Mouse (Mus musculus) kidney, adult 2 months (tissue): ENCODE data around the gene Agps. TPM values are rescaled to one million over a fixed set of nuclear protein-coding genes. Genes with fewer than 3 reads are reported as not detected.
A peak's percentile ranks its signal among the peaks of the same experiment; 100 is the strongest.

ENCODE experiments used
- DNase-seq: peaks from one replicate; pipeline ENCODE4 v3.0.0; 2021
- H3K27ac ChIP-seq: fragments of 200-500 bp; 2 replicates; pipeline ENCODE4 v1.5.1; 2012; ENCODE audit warnings: low read depth, low read length, control low read depth, inconsistent platforms; ENCODE audit not compliant: insufficient read depth
- H3K27me3 ChIP-seq: fragments of 200-500 bp; replicated peaks from 2 replicates; pipeline ENCODE4 v1.6.1; 2012; ENCODE audit warnings: mild to moderate bottlenecking, moderate library complexity, low read length, inconsistent platforms; ENCODE audit not compliant: control insufficient read depth, insufficient read depth
- H3K36me3 ChIP-seq: fragments of 200-500 bp; 2 replicates; pipeline ENCODE4 v1.6.1; 2012; ENCODE audit warnings: mild to moderate bottlenecking, moderate library complexity, low read length, inconsistent platforms; ENCODE audit not compliant: control insufficient read depth, insufficient read depth
- H3K4me1 ChIP-seq: fragments of 200-500 bp; 2 replicates; pipeline ENCODE4 v1.6.1; 2011; ENCODE audit warnings: low read length; ENCODE audit not compliant: control insufficient read depth, insufficient read depth
- H3K4me3 ChIP-seq: fragments of 200-500 bp; 2 replicates; pipeline ENCODE4 v1.5.1; 2011; ENCODE audit warnings: mild to moderate bottlenecking, low read depth, low read length, control low read depth; ENCODE audit not compliant: insufficient read depth
- CTCF ChIP-seq: fragments of 200-500 bp; conservative IDR thresholded peaks from 2 replicates; pipeline ENCODE4 v1.5.1; 2011; ENCODE audit warnings: low read depth, mild to moderate bottlenecking, control low read depth, low read length, moderate library complexity, mixed read lengths; ENCODE audit not compliant: insufficient read depth, insufficient read length
- POLR2A ChIP-seq: fragments of 200-500 bp; IDR thresholded peaks from one replicate; pipeline ENCODE4 v1.6.1; 2011; ENCODE audit warnings: low read depth, low read length, control low read depth
- whole genome bisulfite sequencing: fragments of 180-500 bp; shearing (Covaris S2); methylation state at CpG from one replicate; pipeline ENCODE4 v1.1.7; 2018; 5-methylcytosine and 5-hydroxymethylcytosine counted together
- polyA plus RNA-seq: library from polyadenylated mRNA; depleted of rRNA; stranded (reverse); fragments of >200 nt; gene quantifications from 2 replicates; pipeline ENCODE4 v1.2.3, GENCODE M21; 2012

Gene Agps
- polyA plus RNA-seq, 1 experiment, result 14.8 TPM

GRCm38 (mm10) chr2:75950685-75951084 lies 118.7 kb downstream of the Agps start:
- no peak overlapping the region for H3K27ac ChIP-seq
- H3K36me3 ChIP-seq, result no peaks in the 10 kb centered on the region
- DNase-seq, result no peak
- H3K4me1 ChIP-seq, result no peaks in the 10 kb centered on the region
- H3K4me3 ChIP-seq, result no peak overlapping the region
- H3K27me3 ChIP-seq, result no peaks in the 10 kb centered on the region
- no peak for TF ChIP-seq POLR2A
- TF ChIP-seq CTCF, result no peak
- WGBS, result 77% methylated on average over 8 of the region's 8 CpGs

GRCm38 (mm10) chr2:75953320-75953719 lies 121.3 kb downstream of the Agps start:
- Histone ChIP-seq H3K36me3 (no peaks in the 10 kb centered on the region), H3K4me1 (no peaks in the 10 kb centered on the region), H3K27me3 (no peaks in the 10 kb centered on the region), H3K4me3 (no peak overlapping the region), H3K27ac (no peak overlapping the region)
- 94% methylated on average over 5 of the region's 5 CpGs for WGBS
- DNase-seq, result no peak
- no peak for TF ChIP-seq POLR2A
- no peak for TF ChIP-seq CTCF

- 61% methylated on average over 14 of the region's 14 CpGs for WGBS
- no peaks in the 10 kb centered on the region for H3K36me3 ChIP-seq
- no peaks in the 10 kb centered on the region for H3K27me3 ChIP-seq
- H3K4me1 ChIP-seq, result no peaks in the 10 kb centered on the region
- no peak for TF ChIP-seq POLR2A
- no peak for TF ChIP-seq CTCF
- H3K4me3 ChIP-seq, result no peak overlapping the region
- H3K27ac ChIP-seq, result no peak overlapping the region
- DNase-seq, result no peak
These were observed 123.7 kb downstream of the Agps start for GRCm38 (mm10) chr2:75955709-75956108.

GRCm38 (mm10) chr2:75959183-75959849 lies 127.3 kb downstream of the Agps start:
- no peak for DNase-seq
- Histone ChIP-seq H3K27me3 (no peaks in the 10 kb centered on the region), H3K36me3 (no peaks in the 10 kb centered on the region), H3K27ac (no peak overlapping the region), H3K4me3 (no peak overlapping the region), H3K4me1 (no peaks in the 10 kb centered on the region)
- 64% methylated on average over 18 of the region's 18 CpGs for WGBS
- no peak for TF ChIP-seq CTCF
- no peak for TF ChIP-seq POLR2A

- H3K4me3 ChIP-seq, result no peak overlapping the region
- H3K27me3 ChIP-seq, result no peaks in the 10 kb centered on the region
- 52% methylated on average over 15 of the region's 15 CpGs for WGBS
- no peak for DNase-seq
- no peak overlapping the region for H3K27ac ChIP-seq
- TF ChIP-seq POLR2A (no peak), CTCF (no peak)
- no peaks in the 10 kb centered on the region for H3K4me1 ChIP-seq
- no peaks in the 10 kb centered on the region for H3K36me3 ChIP-seq
These were observed 127.9 kb downstream of the Agps start for GRCm38 (mm10) chr2:75959850-75960365.

GRCm38 (mm10) chr2:75960366-75961330 lies 128.7 kb downstream of the Agps start:
- WGBS, result 58% methylated on average over 15 of the region's 15 CpGs
- no peaks in the 10 kb centered on the region for H3K4me1 ChIP-seq
- no peak overlapping the region; the same call in 1 of the 2 replicates for H3K27ac ChIP-seq
- H3K4me3 ChIP-seq, result no peak overlapping the region
- no peaks in the 10 kb centered on the region for H3K36me3 ChIP-seq
- TF ChIP-seq POLR2A (no peak), CTCF (no peak)
- no peaks in the 10 kb centered on the region for H3K27me3 ChIP-seq
- DNase-seq, result peak; percentile 57

GRCm38 (mm10) chr2:75963211-75963840 lies 131.3 kb downstream of the Agps start:
- Histone ChIP-seq H3K27me3 (no peaks in the 10 kb centered on the region), H3K4me3 (no peak overlapping the region), H3K4me1 (no peaks in the 10 kb centered on the region), H3K27ac (no peak overlapping the region), H3K36me3 (no peaks in the 10 kb centered on the region)
- DNase-seq, result no peak
- 85% methylated on average over 10 of the region's 10 CpGs for WGBS
- TF ChIP-seq CTCF (no peak), POLR2A (no peak)
